Mouse (Mus musculus) NIH3T3 (cell line): Measurements from ENCODE around the gene Top1.
A peak's percentile ranks its signal among the peaks of the same experiment; 100 is the strongest.

Experiments used
- DNase-seq: peaks from one replicate; pipeline ENCODE4 v3.0.0-alpha.2; 2012; ENCODE audit warnings: low read depth

The Top1 gene

DNA sequence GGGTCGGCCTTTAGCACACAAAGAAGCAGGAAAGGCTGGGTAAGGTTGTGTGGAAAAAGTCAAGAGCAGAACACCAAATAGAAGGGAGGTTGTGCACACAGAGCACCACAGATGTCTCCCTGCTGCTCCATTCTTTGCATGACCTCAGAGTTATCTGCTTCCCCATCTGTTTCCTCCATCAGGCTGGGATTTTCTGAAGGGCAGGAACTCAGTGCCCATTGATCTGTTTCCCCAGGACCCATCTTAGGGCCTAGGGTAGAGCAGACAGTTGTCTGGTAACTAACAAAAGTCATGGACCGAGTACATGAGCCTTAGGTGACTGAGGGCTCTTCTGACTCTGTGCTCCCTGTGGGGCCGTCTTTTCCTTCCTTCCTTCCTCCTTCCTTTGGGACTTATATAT lies 95.9 kb downstream of the Top1 start:
- DNase-seq, result no peak

DNA sequence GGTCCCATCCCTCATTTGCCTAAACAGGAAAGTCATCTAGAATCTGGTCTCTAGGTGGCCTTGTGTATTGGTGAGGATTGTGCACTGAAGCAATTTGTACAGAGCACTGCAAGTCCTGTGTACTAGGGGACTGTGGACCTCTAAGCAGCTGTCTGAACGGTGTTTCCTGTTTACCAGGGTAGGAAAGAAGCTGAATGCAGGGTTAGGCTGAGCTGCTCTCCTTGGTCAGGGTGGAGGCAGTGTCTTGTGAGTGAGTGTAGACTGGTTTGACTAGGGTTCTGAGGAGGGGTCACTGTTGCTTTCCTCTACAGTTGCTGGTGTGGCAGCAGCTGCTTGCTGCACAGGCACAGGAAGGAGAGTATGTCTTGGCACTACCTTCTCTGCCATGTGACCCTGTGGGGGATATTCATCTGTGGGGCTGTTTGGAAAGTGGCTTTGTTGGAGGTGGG lies 96.5 kb downstream of the Top1 start:
- no peak for DNase-seq

DNA sequence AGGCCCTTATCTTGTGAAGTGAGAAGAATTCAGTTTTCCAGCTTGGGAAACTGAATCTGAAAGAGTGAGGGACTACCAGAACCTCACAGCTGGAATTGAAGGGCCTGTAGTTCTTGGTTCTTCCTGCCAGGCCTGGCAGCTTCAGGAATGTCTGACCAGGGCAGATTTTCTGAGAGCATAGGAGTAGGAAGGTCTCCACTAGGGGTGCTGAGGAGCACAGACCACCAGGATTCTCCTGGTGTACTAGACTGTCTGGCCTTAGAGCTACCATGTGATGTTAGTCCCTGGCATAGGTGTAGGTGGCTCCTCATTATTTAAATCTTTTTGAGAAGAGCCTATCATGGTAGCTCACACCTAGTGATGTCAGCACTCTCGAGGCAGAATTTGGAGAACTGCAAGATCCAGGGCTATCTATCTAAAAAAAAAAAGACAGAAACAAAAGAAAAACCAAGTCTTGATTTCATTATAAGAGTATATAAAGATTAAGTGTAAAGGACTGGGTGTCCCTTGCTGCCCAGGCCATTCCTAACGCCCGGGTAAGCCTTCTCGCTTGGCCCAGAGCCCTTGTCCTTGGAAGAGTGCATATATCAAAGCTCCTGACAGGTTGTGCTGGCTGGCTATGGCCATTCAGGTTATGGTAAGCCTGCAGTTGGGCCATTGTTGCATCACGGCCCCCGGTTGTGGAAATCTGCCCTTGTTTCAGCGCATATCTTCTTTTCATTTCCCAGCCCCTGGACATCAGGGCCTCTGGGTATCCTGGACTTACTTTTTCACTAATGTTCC lies 98.5 kb downstream of the Top1 start:
- DNase-seq, result peak; percentile 61

GRCm38 (mm10) chr2:160744823-160745210 lies 99.1 kb downstream of the Top1 start:
- DNase-seq, result peak; percentile 43

DNA sequence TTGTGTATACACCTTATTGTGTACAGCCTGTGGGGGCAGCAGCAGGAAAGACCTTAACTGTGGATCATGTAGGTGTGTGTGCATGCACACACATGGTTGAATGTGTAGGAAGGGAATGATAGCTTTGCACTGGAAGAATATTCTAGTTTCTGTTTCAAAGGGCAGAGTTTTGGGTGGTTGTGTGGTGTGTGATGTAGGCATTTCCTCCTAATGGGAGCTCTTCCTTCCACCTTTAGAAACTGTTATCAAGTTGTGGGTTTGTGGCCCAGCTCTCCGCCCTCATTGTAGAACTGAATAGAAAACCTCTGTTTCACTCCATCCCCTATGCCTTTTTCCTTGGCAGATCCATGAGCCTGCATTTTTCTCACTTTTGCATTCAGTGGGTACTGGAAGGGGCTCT lies 99.8 kb downstream of the Top1 start:
- no peak for DNase-seq

GRCm38 (mm10) chr2:160746637-160747036 lies 100.9 kb downstream of the Top1 start:
- no peak for DNase-seq

DNA sequence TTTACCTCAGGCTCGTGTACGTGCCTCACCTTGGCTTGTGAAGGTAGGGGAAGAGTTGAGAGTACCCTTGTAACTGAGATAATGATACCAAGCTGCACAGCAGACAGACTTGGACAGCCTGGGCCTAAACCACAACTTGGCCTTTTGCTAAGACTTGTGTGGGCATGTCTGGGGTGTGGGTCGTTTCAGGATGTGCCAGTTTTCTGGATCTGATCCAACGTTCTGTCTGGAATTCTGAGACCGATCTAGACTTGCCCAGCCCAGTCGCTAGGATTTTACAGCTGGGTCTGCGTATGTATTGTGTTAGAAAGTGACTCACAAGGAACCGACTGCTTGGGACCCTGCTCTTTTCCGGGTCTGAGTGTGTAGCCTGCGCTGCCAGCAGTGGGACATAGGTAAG lies 101.4 kb downstream of the Top1 start:
- no peak for DNase-seq

GRCm38 (mm10) chr2:160756583-160757203 lies 111.0 kb downstream of the Top1 start:
- DNase-seq, result no peak

GRCm38 (mm10) chr2:160760433-160761184 lies 114.9 kb downstream of the Top1 start:
- peak; percentile 55 for DNase-seq

DNA sequence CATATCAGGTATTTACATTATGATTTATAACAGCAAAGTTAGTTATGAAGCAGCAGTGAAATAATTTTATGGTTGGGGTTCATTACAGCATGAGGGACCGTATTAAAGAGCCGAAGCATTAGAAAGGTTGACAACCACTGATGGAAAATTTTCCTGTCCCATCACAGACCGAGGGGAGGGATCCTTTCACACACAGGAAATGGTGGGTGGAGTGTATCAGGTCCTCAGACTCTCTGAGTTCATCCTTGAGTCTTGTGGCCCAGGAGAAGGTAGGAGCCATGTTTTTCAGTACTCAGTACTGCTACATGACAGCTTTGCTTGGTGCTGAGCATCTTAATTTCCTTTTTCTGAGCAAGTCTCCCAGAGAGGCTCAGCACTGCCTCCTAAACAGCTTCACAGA lies 118.1 kb downstream of the Top1 start:
- DNase-seq, result no peak

DNA sequence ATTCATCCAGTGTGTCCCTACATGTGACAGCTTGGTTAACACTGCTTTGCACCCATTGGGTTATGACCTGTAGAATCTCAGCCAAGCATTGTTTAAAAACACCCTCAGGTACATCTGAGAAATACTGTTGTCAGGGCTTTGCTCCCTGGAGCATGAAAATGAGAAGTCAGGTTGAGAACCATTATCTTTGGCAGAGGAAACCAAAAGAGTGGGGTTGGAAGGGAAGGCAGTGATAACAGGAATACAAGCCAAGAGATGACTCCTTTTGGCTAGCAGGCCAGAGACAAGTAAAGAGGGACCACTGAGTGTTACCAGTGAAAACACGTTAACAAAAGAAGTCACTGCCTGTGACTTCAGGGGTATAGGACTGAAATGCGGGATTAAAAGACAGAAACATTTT lies 118.7 kb downstream of the Top1 start:
- no peak for DNase-seq

DNA sequence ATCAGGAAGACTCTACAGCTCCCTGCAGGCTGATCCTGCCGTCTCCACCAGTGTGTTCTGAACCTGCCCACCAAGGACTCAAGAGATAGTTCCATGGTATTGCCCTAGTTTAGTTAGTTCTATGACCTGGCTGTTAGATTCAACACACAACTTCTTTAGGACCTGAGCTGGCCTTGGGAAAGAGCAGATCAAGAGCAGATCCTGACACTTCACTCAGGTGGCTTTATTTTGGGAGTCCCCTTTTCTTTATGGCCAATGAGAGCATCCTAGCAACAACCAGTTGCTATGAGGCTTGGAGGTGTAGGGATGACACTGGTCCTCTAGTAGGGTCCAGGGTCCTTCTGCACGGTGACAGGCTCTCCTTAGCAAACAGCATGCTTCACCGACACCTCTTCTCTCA lies 119.4 kb downstream of the Top1 start:
- DNase-seq, result no peak

DNA sequence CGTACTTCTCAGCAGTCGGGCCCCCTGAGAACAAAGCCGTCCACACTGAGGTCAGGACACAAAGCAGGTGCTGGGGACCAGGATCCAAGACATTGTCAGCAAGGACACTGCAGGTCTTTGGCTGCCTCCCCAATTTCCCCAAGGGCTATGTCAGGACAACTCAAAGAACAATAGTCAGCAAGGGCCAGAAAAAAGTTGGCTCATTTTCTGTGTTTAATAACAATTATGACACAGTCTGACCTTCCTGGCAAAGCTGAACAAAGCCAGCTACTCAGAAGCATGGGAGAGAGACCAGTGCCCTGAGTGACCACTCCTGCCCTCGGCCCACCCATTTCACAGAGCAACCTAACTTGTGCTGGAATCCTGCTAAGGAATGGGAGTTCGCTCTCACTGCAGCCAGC lies 120.7 kb downstream of the Top1 start:
- no peak for DNase-seq

- DNase-seq, result no peak
These were observed 121.5 kb downstream of the Top1 start for GRCm38 (mm10) chr2:160767201-160767600.

DNA sequence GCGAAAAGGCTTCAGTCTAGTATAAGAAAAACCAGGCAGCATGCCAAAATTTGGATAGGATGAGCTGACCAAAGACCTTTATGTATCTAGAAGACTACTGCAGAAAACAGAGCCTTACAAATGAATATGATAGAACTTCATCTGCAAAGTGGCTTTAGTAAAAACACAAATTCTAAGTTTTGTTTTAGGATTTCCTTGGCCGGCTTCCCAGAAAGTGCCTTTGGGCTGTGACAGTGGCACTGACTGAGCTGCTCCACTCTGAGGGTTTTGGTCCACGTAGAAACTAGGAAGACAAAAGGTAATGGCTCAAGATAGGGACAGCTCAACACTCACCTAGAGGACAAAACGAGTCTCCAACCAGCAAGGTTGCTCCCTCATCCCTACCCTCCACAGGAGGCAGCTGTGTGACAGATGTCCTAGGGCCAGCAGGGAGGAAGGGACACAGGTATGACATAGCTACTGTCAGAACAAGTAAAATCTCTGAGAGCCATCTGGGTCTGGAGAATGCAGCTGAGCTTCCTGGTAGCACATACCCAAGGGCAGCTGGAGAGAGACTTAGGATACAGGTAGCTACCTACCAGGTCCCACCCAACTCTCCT lies 122.5 kb downstream of the Top1 start:
- no peak for DNase-seq

GRCm38 (mm10) chr2:160768997-160769396 lies 123.3 kb downstream of the Top1 start:
- DNase-seq, result no peak

GRCm38 (mm10) chr2:160770409-160770808 lies 124.7 kb downstream of the Top1 start:
- DNase-seq, result no peak

GRCm38 (mm10) chr2:160770871-160771270 lies 125.2 kb downstream of the Top1 start:
- no peak for DNase-seq

- no peak for DNase-seq
These were observed 125.9 kb downstream of the Top1 start for GRCm38 (mm10) chr2:160771325-160772276.
